Mouse (Mus musculus): ENCODE data around the gene Dxo. TPM values are rescaled to one million over a fixed set of nuclear protein-coding genes. Genes with fewer than 3 reads are reported as not detected.
"Not testable (repeated sequence)": the region's sequence is repeated elsewhere in the genome, so short reads cannot be mapped to it uniquely, and the experiment has no call there.

Dxo gene
- total RNA-seq (2022) = 10 to 100 TPM; 48.2 to 76.5 (median 67.0) TPM

DNA sequence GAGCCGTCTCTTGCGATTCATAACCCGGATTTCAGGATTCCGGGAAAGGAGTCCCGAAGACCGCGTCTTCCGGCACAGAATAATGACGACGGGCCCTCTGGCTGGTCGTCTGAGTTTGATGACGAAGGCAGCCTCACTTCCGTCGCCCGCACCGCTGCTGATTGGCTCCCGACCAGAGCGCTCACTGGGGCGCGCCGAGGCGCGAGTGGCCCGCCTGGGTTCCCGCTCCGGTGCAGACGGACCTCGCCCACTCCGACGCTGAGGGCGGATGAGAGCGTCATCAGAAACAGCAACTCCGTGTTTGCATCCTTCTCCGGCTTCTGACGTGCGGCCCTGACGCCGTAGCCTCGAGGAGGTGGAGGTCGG is at the start of gene Dxo, which contains the start of gene Stk19:
TSS of gene Dxo (plus strand) at position 164 of the 366 bp plus-strand sequence.
TSS of gene Stk19 (minus strand) at position 90 of the 366 bp plus-strand sequence.
- DNase-seq = peak; percentile 96

DNA sequence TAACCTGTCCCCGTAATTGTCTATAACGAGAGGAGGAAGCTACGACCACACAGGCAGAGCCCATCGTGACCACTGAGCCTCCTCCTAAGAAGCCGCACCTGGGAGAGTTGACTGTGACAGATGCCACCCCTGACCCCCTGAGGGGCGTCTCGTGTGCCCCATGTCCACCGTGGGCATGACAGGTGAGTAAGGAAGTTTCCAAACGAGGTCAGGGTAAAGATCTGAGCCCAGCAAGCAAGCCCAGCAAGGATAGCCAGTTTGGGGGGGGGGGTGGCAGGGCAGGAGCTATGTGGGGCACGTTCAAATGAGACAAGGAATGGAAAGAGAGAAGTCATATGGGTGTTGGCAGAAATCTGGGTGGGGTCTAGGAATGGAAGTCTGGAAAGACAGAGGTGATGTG is 41.8 kb upstream of the Dxo start:
- no peak for DNase-seq

DNA sequence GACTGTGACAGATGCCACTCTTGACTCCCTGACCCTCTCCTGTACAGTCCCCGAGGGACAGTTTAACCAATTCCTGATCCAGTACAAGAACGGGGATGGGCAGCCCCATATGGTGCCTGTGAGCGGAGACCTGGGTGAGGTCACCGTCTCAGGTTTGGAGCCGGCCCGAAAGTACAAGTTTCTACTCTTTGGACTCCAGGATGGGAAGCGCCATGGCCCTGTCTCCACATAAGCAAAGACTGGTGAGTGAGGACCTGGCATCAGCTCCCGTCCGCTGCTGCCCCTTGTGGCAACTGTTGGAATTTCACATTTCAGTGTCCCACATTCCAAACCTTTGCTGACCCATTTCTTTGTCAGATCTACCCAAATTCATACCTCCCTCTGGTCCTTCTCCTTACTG is 41.2 kb upstream of the Dxo start:
- peak; percentile 79 for DNase-seq

DNA sequence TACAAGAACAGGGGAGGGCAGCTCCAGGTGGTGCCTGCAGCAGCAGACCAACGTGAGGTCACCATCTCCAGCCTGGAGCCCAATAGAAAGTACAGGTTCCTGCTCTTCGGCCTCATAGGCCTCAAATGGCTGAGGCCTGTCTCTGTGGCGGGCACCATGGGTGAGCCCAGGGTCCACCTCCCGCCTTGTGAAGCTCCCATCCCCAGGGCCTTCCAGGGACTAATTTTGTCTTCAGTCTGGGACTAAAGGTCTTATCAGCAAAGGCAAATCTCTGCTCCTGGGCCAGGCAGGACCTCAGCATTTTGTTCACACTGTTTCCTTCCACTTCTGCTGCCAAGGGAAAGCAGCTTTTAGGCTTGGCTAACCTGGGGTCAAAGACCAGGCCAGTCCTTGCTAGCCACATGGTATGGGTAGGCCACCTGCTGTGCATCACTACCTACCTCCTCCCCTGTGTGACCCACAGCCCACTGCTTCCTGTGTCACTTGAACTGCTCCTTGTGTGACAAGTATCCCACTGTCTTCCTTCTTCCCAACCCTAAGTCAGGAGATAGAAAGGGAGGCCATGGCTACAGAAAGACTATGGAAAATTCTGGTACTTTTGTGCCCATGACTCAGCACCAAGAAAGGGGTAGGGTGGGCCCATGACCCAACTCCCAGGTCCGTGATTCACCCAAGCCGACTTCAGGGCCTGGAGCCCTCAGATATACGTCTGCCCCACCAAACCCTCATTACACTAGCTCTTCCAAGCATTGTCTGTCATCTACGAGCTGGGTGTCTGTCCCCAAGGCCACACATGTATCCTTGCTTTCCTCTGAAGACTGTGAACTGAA is 40.3 kb upstream of the Dxo start:
- peak; percentile 75 for DNase-seq

DNA sequence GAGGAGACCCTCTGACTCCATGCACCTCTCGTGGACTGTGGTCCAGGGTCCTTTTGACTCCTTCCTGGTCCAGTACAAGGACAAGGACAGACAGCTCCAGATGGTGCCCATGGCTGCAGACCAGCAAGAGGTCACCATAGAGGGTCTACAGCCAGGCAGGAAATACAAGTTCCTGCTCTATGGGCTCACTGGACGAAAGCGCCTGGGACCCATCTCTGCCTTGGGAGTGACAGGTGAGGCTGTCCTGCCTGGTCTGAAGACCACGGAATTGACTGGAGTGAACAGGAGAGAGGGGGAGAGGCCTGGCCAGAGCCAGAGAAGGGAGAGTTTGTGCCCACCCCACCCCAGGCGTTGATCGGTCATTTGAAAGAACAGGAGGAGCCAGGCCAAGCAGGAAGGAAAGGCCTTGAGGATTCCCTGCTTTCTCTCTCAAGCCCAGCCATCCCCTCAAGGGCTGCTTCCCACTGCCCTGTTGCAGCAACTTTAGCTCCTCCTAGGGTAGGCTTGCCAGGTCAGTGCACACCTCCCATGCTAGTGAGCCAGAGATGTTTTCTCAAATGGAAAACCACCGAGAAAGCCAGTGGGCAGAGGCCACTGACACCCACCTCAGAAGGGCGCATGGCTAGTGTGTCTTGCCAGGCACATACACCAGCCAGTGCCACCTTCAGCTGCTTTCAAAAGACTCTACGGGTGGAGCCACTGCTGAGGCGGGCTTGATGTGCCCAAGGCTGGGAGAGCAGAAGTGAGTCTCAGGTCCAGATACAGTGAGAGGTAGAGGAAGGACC is 39.4 kb upstream of the Dxo start:
- peak; percentile 74 for DNase-seq

DNA sequence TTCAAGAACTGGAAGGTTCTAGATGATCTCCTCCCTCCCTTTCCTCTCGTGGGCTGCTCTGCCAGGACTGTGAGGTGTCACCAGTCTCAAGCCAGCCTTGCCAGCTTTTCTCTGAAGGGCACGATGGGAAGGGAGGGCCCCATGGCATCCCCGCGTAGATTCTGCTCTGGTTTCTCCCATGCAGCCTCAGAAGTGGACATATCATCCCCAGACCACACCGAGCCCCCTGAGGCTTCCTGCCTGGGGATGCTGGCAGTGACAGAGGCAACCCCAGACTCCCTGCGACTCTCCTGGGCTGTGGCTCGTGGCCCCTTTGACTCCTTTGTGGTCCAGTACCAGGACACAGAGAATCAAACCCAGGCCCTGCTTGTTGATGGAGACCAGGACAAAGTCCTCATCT is 38.7 kb upstream of the Dxo start:
- not testable (repeated sequence) for DNase-seq

DNA sequence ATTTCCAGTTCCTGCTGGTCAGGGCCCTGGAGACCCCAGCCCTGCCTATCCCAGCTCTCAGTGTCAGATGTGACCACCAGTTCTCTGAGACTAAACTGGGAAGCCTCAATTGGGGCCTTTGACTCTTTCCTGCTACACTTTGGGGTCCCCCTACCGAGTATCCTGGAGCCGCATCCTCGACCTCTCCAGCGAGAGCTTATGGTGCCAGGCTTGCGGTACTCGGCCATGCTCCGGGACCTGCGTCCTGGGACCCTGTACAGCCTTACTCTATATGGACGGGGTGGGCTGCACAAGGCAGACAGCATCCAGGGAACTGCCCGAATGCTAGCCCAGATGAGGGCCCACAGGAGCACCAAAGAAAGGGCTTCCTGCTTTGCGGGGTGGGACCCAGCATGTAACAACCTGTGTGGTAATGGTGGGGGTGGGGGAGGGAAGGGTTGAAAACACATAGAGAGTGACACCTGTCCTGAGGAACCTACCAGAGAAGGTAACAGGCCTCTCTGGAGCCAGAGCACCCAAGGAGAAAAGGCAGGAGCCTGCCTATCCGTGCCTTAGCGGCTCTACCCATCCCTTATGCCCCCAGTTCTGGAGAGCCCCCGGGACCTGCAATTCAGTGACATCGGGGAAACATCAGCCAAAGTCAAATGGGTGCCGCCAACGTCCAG is 37.8 kb upstream of the Dxo start:
- no peak for DNase-seq

DNA sequence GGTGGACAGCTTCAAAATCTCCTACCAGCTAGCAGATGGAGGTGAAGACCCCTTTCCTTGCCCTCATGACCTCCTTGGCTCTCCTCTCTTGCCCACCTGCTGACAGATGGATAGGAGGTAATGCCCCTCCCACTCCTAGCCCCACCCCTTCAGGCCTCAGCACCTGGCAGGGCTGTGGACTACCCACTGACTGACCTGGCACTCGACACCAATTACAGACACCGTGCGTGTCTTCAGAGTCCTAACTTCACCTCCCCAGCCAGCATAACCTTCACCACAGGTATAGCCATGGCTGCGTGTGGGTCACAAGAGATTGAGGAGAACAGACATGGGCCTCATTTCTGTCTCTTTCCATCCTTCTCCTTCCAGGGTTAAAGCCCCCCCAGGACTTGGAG is 37.3 kb upstream of the Dxo start:
- DNase-seq = no peak

DNA sequence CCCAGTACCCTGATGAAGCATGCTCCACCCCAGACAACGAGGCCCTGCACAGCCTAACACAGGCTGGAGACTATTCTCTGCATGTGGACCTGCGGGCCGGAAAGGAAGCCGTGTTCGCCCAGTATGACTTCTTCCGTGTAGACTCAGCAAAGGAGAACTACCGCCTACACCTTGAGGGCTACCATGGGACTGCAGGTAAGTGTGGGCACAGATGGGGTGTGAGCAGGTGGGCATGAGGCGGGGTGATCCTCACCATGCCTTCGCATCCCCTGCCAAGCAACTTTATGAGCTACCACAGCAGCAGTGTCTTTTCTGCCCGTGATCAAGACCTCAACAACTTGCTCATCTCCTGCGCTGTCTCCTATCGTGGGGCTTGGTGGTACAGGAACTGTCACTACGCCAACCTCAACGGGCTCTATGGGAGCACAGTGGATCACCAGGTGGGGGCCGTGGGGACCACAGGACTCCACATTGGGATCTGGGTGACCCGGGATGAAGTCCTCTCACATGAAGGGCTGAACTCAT is 36.0 kb upstream of the Dxo start:
- not testable (repeated sequence) for DNase-seq

DNA sequence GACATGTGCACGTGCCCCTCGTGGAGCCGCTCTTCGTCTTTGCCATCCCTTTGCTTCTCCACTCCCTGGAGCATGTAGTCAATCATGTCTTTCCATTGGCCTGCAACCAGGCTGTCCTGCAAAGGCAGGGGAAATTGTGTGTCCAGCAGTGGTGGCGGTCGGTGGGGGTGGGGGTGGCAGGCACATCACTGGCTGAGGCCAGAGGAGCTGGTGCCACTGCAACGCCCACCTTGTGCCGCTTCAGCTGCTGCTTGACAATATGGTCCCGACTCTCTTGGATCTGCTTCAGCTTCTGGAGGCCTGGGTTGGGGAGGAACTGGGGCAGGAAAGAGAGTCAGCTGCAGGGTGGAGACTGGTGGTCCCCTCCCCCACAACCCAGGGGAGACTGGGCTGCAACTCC is 34.1 kb upstream of the Dxo start:
- DNase-seq = not testable (repeated sequence)

DNA sequence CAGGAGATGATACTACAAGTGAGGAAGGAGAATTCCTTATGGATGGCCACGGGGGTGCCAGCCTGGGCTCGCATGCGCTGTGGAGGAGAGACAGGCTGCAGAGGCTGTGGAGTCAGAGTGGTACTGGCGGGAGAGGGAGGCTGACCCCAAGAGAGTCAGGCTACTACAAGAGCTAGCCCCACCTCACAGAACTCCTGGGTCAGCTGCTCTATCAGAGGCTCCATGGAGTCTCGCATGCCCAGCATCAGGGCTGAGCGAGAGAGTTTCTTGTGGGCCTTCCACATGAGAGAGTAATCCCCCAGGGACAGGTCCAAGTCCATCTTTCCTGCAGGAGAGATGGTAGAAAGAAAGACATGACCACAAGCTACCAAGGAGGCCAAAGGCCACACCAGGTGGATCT is 33.5 kb upstream of the Dxo start:
- DNase-seq = not testable (repeated sequence)

DNA sequence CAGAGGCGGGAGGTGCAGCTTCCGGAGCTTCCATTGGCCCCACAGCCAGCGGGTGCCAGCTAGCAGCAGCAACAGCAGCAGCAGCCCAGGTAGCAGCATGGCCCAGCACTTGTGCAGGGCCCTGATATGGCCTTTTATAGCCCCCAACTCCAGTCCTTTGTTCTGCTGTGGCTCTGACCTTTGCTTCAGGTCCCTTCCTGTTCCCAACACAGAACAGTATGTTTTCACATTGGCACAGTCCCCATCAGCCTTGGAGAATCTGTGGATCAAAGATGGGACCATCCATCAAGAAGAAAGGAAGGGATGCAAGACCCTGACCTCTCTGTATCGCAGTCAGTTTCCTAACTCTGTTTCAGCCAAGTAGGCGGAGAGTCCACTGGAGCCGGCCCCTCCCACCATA is 32.5 kb upstream of the Dxo start, which contains the start of gene Cyp21a1:
TSS of gene Cyp21a1 (minus strand) at position 261 of the 400 bp plus-strand sequence.
- DNase-seq = peak; percentile 92

DNA sequence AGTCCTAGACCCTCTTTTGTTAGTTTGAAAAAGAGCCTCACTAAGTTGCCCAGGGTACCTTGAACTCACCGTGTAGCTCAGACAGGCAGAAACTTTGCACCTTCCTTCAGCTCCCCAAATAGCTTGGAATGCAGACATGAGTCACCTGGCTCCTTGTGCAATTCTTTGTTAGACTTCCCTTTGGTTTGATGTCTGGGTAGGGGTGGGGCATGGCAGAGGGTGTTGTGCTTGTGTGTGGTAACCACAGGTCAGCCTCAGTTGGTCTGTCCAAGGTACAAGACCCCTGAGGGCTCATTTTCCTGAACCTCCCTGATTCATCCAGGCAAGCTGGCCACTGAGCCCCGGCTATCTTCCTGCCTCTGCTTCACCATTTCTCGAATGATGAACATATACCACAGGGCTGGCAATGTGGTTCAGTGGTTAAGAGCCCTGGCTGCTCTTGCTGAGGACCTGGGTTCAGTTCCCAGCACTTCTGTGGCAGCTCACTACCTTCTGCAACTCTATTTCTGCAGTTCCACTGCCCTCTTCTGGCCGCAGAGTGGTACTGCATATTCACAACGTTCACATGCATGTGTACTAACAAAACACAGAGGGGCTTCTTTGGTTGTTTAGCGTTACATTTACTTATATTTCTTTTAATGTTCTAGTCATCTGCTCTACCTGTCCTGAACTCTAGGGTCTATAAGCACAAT is 31.8 kb upstream of the Dxo start:
- DNase-seq = no peak

DNA sequence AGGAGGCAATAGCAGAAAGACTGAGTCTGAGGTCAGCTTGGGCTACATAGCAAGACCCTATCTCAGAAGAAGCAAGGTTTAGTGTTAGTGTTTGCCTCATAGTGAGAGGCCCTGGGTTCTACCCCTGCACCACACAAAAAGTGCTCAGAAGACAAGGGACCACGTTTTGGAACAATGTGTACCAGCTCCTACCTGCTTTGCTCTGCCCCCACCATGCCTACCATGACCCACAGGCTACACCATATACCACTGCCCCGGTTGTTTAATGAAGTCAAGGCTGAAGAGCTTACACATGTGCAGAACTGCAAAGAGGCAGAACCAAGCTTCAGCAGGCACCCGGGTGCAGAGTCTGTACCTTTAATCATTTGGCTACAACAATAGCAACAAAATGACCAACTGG is 29.6 kb upstream of the Dxo start:
- no peak for DNase-seq

DNA sequence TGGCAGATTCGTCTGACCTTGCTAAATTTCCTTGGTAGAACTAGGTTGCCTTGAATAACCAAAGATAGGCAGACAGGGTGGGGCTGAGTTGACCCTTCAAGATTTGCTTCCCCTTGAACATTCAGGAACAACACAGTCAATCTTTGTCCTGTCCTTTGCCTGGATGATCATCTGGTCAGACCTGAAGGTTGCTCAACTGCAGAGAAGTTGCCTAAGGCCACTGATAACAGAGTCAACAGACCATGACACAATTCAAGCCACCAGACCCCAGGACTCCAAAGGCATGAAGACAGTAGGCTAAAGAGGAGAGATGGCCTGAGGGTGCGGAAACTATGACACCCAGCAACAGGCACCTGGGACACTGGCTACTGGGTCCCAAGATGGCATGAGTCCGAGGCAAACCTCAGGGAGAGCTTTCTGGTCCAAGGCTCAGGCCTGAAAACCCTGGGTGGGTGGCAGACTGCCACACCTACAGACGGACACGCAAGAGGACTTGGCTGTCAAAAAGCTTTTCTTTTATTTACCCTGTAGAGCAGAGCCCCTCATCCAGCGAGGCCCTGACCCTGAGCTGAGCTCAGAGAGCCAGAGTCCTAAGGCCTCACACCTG is 28.1 kb upstream of the Dxo start:
- no peak for DNase-seq

DNA sequence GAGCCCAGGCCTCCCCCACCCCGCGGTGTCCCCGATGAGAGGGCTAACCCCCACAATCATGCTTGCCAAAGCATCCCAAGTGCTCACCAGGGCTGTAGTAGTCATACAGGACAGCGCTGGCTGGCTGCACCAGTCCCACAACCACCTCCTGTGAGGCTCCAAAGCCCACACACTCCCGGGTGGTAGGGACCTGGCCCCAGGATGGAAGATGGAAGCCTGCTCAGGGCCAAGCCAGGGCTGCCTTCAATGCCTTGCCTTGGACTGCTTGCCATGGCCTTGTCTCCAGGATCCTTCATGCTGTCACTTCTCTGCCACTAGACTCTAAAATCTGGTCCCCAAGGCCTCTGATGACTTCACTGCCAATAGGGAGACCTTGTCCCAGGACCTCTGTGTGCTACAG is 26.4 kb upstream of the Dxo start:
- DNase-seq = peak; percentile 80

DNA sequence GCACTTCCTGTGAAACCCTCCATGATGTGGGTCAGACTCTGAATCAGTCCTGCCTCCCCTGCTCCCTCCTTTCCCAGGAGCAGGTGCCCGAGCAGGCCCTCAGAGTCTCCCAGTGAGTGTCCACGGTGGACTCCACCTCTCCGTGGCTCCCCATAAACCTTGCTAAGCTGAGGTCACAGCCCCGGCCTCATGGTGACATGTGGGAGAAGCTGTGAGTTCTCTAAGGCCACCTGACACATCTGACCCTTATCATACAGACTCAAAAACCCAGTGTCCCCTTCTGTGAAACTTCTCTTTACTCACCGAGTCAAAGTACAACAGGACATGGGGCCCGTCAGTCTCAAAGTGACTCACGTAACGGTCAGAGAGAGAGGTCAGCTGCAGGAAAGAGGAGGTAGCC is 26.0 kb upstream of the Dxo start:
- DNase-seq = not testable (repeated sequence)

DNA sequence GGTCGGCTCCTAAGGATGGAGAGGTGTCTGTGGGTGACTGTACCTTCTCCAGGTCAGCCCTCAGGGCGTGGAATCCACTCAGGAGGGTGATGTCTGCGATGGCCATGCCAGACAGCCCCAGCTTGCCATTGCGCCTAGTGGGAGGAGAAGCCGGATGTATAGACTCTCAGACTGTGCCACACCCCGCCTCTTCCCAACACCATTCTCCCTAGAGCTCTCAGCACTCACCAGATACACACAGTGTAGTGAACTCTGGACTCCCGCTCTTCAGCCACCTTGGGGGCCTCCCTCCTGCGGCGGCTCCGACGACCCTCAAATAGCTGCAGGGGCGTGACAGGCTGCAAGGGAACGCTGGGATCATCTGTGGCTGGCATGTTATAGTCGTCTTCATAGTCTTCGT is 25.5 kb upstream of the Dxo start:
- DNase-seq = no peak

DNA sequence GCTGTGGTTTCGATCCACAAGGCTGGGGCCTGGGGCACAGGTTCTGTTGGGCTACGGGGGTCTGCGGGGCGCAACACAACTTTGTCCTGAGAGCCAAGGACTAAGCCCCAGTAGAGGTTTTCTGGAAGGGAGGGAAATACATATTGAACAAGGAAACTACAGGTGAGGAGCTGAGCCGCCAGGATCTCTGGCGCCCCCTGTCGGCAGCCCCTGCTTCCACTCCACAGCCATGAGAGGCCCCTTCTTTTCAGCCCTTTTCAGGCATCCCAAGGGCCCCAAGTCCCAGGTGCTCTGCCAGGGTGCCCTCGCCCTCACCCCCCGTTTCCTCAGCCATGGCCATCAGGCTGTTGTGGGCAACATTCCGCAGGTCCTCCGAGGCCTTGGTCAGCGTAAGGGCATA is 23.1 kb upstream of the Dxo start:
- not testable (repeated sequence) for DNase-seq

DNA sequence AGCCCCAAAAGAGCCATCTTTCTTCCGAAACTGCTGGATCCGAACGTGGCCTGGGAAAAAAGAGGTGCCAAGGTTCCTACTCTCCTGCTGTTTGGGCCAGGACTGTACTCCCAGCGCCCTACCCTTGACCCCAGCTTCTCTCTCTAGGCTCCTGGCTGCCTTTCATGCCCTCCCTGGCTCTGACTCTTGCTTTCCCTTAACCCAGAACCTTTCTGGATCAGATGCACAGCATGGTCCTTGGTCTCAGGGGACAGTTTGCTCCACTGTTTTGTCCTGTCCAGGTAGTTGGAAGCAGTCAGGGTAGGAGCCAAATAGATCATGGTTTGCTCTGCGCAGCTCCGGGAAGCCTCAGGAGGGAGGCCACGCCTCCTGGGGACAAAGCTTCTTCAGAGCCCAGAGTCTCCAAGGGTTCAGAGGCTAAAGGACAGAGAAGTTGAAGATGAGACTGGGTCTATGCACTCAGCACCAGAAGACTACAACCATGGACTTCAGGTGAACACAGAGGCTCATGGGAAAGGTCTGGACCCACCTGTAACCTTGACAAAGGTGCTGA is 21.9 kb upstream of the Dxo start:
- no peak for DNase-seq

DNA sequence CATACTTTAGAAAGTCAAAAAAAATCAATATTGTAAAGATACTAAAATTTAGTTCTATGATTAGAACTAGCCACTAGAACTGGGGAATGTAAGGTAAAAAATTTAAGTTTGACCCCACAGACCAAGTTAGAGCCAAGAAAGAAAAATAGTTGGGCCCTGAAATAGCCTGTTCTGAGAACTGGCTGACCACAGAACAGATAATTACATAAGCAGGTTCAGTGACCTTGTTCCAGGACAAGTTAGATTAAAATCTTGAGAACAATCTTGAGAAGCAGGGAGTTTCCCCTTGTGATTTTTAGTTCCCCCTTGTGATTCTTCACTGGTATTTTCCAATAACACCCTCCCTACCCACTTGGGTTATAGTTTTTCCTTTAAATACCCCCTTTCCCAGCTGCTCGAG is 6.0 kb upstream of the Dxo start:
- DNase-seq = not testable (repeated sequence)
